Mouse (Mus musculus) megakaryocyte, embryonic 14.5 days (primary cell): ENCODE measurements around the gene Tex2.

Experiments
- FLI1 ChIP-seq: IDR thresholded peaks from 2 replicates; pipeline ENCODE4 v1.6.1; 2012; ENCODE audit warnings: low read length, inconsistent platforms, mixed read lengths
- GATA1 ChIP-seq: IDR thresholded peaks from 3 replicates; pipeline ENCODE4 v1.6.1; 2012; ENCODE audit warnings: mixed read lengths, low read length, inconsistent platforms, borderline replicate concordance

DNA sequence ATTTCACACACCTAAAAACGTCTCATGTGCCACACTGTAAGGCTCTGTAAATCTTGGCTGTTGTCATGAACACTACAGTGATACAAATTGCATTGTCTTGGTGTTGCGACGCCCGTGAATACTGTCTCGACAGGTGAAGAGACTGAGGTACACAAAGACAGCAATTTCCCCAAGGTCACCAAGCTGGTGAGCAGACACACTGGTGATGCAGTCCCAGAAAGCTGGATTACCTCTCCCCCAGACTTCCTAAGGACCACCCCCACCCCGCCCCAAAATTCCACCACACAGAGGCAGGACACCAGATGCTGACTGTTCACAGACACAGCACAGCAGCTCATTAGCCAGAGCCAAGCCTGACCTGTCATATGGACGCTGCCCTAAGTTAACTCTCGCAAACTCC, 3.5 kb downstream of the Tex2 start:
- TF ChIP-seq GATA1 (no peak), FLI1 (no peak)
